Mouse (Mus musculus): ENCODE data around the gene Wap. TPM values are rescaled to one million over a fixed set of nuclear protein-coding genes. Genes with fewer than 3 reads are reported as not detected.

The Wap gene
- polyA plus RNA-seq, 1 experiment from 2014 or later: 2.6 TPM

GRCm38 (mm10) chr11:6626388-6626772, 12.1 kb downstream of the Wap start:
- 9% methylated on average over 16 of the region's 16 CpGs for WGBS
- H3K9me3 ChIP-seq (ENCODE audit: control insufficient read depth, low read length): no peaks in the 10 kb centered on the region
- peak overlapping the region; percentile 74 for H3K4me3 ChIP-seq (ENCODE audit: low read depth, low read length)
- no peak for DNase-seq (ENCODE audit: low spot score)
- peak; percentile 15 for ATAC-seq (ENCODE audit: low FRiP score, low TSS enrichment)
- peak overlapping the region; percentile 86 for H3K9ac ChIP-seq (ENCODE audit: low read length)
- H3K4me2 ChIP-seq (replicated peaks; ENCODE audit: low read depth): peak overlapping the region; percentile 86
- H3K27me3 ChIP-seq (ENCODE audit: control insufficient read depth, insufficient read depth, low read length): no peaks in the 10 kb centered on the region
- H3K27ac ChIP-seq (replicated peaks): peak overlapping the region; percentile 93
- no peak for TF ChIP-seq CTCF (IDR thresholded peaks at IDR 0.05; ENCODE audit: low read depth)
- no peak for TF ChIP-seq EP300 (optimal IDR thresholded peaks at IDR 0.05)
- peaks cover 5% of the 10 kb centered on the region for H3K36me3 ChIP-seq (ENCODE audit: control insufficient read depth, insufficient read depth, low read length)
- peaks cover 7% of the 10 kb centered on the region for H3K4me1 ChIP-seq (replicated peaks; ENCODE audit: control insufficient read depth, insufficient read depth)

DNA sequence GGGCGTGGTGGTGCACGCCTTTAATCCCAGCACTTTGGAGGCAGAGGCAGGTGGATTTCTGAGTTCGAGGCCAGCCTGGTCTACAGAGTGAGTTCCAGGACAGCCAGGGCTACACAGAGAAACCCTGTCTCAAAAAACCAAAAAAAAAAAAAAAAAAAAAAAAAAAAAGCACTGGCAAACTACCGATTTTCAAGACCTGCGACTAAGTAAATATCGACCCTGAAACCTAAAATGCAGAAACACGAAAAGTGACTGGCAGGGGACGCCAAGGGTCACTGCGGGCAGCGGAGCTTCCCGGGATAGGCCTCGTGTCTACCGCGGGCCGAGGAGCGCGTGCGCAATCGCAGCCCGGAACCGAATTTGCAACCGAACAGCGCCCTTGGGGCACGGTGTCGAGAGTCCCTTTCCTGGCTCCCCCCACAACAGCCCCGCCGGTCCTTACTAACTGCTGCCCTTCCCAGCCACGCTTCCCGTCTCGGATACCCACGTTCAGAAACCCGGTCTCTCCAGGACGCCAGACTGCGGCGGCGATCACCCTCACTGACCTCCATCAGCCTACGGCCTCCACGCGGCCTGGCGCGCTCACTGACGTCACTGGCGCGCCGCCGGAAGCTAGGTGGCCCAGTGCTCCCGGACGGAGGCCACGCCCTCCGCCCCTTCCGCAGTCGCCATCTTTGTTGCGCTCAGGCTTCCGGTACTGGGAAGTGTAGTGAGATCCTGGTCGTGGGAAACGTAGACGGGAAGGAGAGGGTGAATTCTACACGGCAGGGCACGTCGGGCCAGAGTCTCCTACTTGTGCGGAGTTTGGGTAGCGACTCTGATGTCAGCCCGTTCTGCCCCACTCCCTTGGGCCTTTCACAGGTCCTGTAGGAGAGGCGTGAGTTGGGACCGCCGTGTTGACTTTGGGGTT, 12.7 kb downstream of the Wap start, which contains the start of gene Tbrg4:
Gene Tbrg4, minus strand, starts transcription at position 590 of the 910 bp plus-strand sequence.
- peaks cover 7% of the 10 kb centered on the region for H3K4me1 ChIP-seq (replicated peaks; ENCODE audit: control insufficient read depth, insufficient read depth)
- TF ChIP-seq CTCF (IDR thresholded peaks at IDR 0.05; ENCODE audit: low read depth) (no peak; the same call in 1 of the 2 replicates), EP300 (optimal IDR thresholded peaks at IDR 0.05) (no peak)
- H3K27ac ChIP-seq (replicated peaks): peak within 1 kb of the TSS; percentile 93
- DNase-seq (ENCODE audit: low spot score) (peak; percentile 93), ATAC-seq (ENCODE audit: low FRiP score, low TSS enrichment) (peak; percentile 92)
- H3K9ac ChIP-seq (ENCODE audit: low read length): peak within 1 kb of the TSS; percentile 86
- H3K9me3 ChIP-seq (ENCODE audit: control insufficient read depth, low read length): no peaks in the 10 kb centered on the region
- H3K36me3 ChIP-seq (ENCODE audit: control insufficient read depth, insufficient read depth, low read length): peaks cover 7% of the 10 kb centered on the region
- H3K4me2 ChIP-seq (replicated peaks; ENCODE audit: low read depth): peak within 1 kb of the TSS; percentile 86
- peak within 1 kb of the TSS; percentile 74 for H3K4me3 ChIP-seq (ENCODE audit: low read depth, low read length)
- WGBS: under 1% methylated on average over 66 of the region's 66 CpGs
- no peaks in the 10 kb centered on the region for H3K27me3 ChIP-seq (ENCODE audit: control insufficient read depth, insufficient read depth, low read length)

GRCm38 (mm10) chr11:6624619-6625382, 13.6 kb downstream of the Wap start:
- no peaks in the 10 kb centered on the region for H3K9me3 ChIP-seq (ENCODE audit: control insufficient read depth, low read length)
- H3K27ac ChIP-seq (replicated peaks): peak overlapping the region; percentile 53
- peak overlapping the region; percentile 74 for H3K4me3 ChIP-seq (ENCODE audit: low read depth, low read length)
- H3K27me3 ChIP-seq (ENCODE audit: control insufficient read depth, insufficient read depth, low read length): no peaks in the 10 kb centered on the region
- TF ChIP-seq EP300 (optimal IDR thresholded peaks at IDR 0.05): no peak
- no peak for TF ChIP-seq CTCF (IDR thresholded peaks at IDR 0.05; ENCODE audit: low read depth)
- peak; percentile 46 for DNase-seq (ENCODE audit: low spot score)
- peak overlapping the region; percentile 56 for H3K4me2 ChIP-seq (replicated peaks; ENCODE audit: low read depth)
- peak overlapping the region; percentile 86 for H3K9ac ChIP-seq (ENCODE audit: low read length)
- 44% methylated on average over 14 of the region's 14 CpGs for WGBS
- H3K36me3 ChIP-seq (ENCODE audit: control insufficient read depth, insufficient read depth, low read length): peaks cover 16% of the 10 kb centered on the region
- peak; percentile 8; the same call in 1 of the 2 replicates for ATAC-seq (ENCODE audit: low FRiP score, low TSS enrichment)
- peaks cover 7% of the 10 kb centered on the region for H3K4me1 ChIP-seq (replicated peaks; ENCODE audit: control insufficient read depth, insufficient read depth)

- Histone ChIP-seq H3K4me2 (replicated peaks; ENCODE audit: low read depth) (peak overlapping the region; percentile 56), H3K9me3 (ENCODE audit: control insufficient read depth, low read length) (no peaks in the 10 kb centered on the region), H3K4me1 (replicated peaks; ENCODE audit: control insufficient read depth, insufficient read depth) (peaks cover 7% of the 10 kb centered on the region), H3K4me3 (ENCODE audit: low read depth, low read length) (no peak overlapping the region), H3K27me3 (ENCODE audit: control insufficient read depth, insufficient read depth, low read length) (no peaks in the 10 kb centered on the region), H3K9ac (ENCODE audit: low read length) (no peak overlapping the region), H3K27ac (replicated peaks) (no peak overlapping the region), H3K36me3 (ENCODE audit: control insufficient read depth, insufficient read depth, low read length) (peaks cover 26% of the 10 kb centered on the region)
- ATAC-seq (ENCODE audit: low FRiP score, low TSS enrichment) (no peak), DNase-seq (ENCODE audit: low spot score) (no peak)
- TF ChIP-seq CTCF (IDR thresholded peaks at IDR 0.05; ENCODE audit: low read depth) (no peak), EP300 (optimal IDR thresholded peaks at IDR 0.05) (no peak)
- 79% methylated on average over 10 of the region's 10 CpGs for WGBS
Observed at GRCm38 (mm10) chr11:6623704-6624103, 14.7 kb downstream of the Wap start.

DNA sequence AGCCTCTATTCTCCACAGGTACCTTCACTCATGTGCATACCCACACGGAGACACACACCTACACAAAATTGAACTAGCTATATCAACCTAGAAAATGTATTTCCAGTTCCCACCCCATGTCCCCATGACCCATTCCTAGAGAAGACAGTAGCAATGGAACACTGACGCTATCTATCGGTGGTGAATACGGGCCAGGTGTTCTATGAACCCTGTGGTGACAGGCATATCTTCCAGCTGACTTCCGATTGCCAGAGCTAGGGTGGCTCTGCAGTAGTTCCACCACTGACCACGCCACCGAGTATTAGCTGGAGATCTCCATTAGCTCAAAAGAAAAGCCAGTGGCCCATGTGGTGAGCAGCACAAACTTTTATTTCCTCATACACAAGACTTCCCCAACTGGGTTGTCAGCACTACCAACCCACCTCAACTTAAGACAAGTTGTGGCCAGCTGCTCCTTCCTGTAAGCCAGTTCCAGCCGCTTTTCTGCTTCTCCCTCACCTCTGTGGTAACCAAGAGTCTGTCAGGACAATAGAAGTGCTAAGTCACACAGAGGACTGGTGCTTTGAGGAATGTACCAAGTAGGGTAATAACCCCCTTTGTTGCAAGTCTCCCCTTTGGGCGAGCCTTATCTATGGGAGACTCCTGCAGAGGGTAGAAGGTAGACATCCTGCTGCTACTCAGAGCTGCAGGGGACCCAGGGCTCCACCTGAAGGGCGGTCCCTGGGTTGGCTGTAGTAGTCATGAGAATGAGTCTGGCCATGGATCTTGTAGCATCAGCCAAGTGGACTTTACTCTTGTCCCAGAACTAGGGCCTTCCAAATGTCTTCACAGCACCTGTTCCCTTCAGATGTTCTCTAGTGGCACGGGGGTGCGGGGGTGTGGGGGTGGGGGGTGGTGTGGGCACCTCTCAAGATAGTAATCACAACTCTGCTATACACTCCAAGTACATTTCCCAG, 22.9 kb downstream of the Wap start:
- peak; percentile 12; the same call in 1 of the 2 replicates for ATAC-seq (ENCODE audit: low FRiP score, low TSS enrichment)
- 89% methylated on average over 12 of the region's 12 CpGs for WGBS

More for the DNA sequence above, 22.9 kb downstream of the Wap start:
- no peak for DNase-seq (ENCODE audit: low spot score)
- no peak overlapping the region for H3K27ac ChIP-seq (replicated peaks)
- TF ChIP-seq CTCF (IDR thresholded peaks at IDR 0.05; ENCODE audit: low read depth) (no peak), EP300 (optimal IDR thresholded peaks at IDR 0.05) (no peak)
- no peaks in the 10 kb centered on the region for H3K4me1 ChIP-seq (replicated peaks; ENCODE audit: control insufficient read depth, insufficient read depth)
- no peak overlapping the region for H3K9ac ChIP-seq (ENCODE audit: low read length)
- H3K36me3 ChIP-seq (ENCODE audit: control insufficient read depth, insufficient read depth, low read length): peaks cover 48% of the 10 kb centered on the region
- H3K9me3 ChIP-seq (ENCODE audit: control insufficient read depth, low read length): no peaks in the 10 kb centered on the region
- no peak overlapping the region for H3K4me3 ChIP-seq (ENCODE audit: low read depth, low read length)
- no peaks in the 10 kb centered on the region for H3K27me3 ChIP-seq (ENCODE audit: control insufficient read depth, insufficient read depth, low read length)
- H3K4me2 ChIP-seq (replicated peaks; ENCODE audit: low read depth): no peak overlapping the region

Measured in stomach, postnatal 0 days (tissue).